Mouse (Mus musculus) embryonic fibroblast, embryonic 13.5 days (primary cell): ENCODE data around the gene Dnase2b.

ENCODE experiments used
- CTCF ChIP-seq: IDR thresholded peaks from 2 replicates; pipeline ENCODE4 v1.5.1; 2011; ENCODE audit warnings: mild to moderate bottlenecking, control low read depth, low read length, moderate library complexity, borderline replicate concordance; ENCODE audit not compliant: insufficient read depth
- POLR2A ChIP-seq: IDR thresholded peaks from 2 replicates; pipeline ENCODE4 v1.6.1; 2011; ENCODE audit warnings: low read depth, mild to moderate bottlenecking, control low read depth, low read length, moderate library complexity

DNA sequence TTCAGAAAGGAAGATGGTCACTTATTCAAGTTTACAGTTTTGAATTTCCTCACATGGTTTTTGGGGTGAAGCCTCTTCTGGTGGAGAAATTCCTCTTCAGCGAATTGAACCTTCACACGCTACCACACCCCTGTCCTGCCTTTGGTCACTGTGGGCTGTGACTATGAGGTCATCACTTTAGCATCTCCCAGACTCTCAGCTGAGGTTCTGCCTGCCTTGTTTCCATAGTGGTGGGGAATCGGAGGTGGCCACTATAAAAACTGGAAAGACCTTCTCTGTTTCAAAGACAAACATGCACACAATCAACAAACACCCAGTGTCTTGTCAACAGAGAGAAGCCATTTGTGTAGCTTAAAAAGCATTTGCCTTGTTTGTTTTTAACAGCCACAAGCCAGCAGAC, 35.8 kb upstream of the Dnase2b start, which contains the start of gene 4930503B20Rik:
- TF ChIP-seq CTCF (no peak), POLR2A (no peak)
